Mouse (Mus musculus): Measurements from ENCODE around the gene Asic5. TPM values are rescaled to one million over a fixed set of nuclear protein-coding genes. Genes with fewer than 3 reads are reported as not detected.

Asic5 gene
- total and polyA plus RNA-seq, 2 experiments from 2014 or later = 0.52 TPM; not detected in 1

GRCm38 (mm10) chr3:82029229-82029628, 47.1 kb downstream of the Asic5 start:
- Histone ChIP-seq H3K9ac (replicated peaks; ENCODE audit: low read length) (no peak overlapping the region), H3K9me3 (ENCODE audit: low read length) (no peaks in the 10 kb centered on the region), H3K4me2 (ENCODE audit: low read depth, low read length) (no peak overlapping the region), H3K4me1 (ENCODE audit: insufficient read depth, low read length) (no peaks in the 10 kb centered on the region), H3K27me3 (ENCODE audit: insufficient read depth, low read length) (no peaks in the 10 kb centered on the region), H3K27ac (no peak overlapping the region), H3K36me3 (ENCODE audit: insufficient read depth, low read length) (peaks cover 2% of the 10 kb centered on the region; the same call in 1 of the 2 replicates), H3K4me3 (ENCODE audit: low read length) (no peak overlapping the region)
- DNase-seq (ENCODE audit: low spot score) (peak; percentile 88), ATAC-seq (peak; percentile 83)
- 2% methylated on average over 3 of the region's 3 CpGs for WGBS
- peak; percentile 88 for TF ChIP-seq CTCF (IDR thresholded peaks at IDR 0.05; ENCODE audit: low read depth)

- Histone ChIP-seq H3K27ac (no peak overlapping the region), H3K9me3 (ENCODE audit: low read length) (no peaks in the 10 kb centered on the region), H3K36me3 (ENCODE audit: insufficient read depth, low read length) (peaks cover 7% of the 10 kb centered on the region; the same call in 1 of the 2 replicates), H3K27me3 (ENCODE audit: insufficient read depth, low read length) (no peaks in the 10 kb centered on the region), H3K4me1 (ENCODE audit: insufficient read depth, low read length) (no peaks in the 10 kb centered on the region), H3K9ac (replicated peaks; ENCODE audit: low read length) (no peak overlapping the region), H3K4me3 (ENCODE audit: low read length) (no peak overlapping the region), H3K4me2 (ENCODE audit: low read depth, low read length) (no peak overlapping the region)
- WGBS = 69% methylated on average over 1 of the region's 1 CpGs
- ATAC-seq = no peak
- DNase-seq (ENCODE audit: low spot score) = no peak
- no peak for TF ChIP-seq CTCF (IDR thresholded peaks at IDR 0.05; ENCODE audit: low read depth)
These were observed 48.1 kb downstream of the Asic5 start for GRCm38 (mm10) chr3:82030008-82030748.

- DNase-seq (ENCODE audit: low spot score) = no peak
- H3K9ac ChIP-seq (replicated peaks; ENCODE audit: low read length) = no peak overlapping the region
- no peaks in the 10 kb centered on the region for H3K4me1 ChIP-seq (ENCODE audit: insufficient read depth, low read length)
- no peaks in the 10 kb centered on the region for H3K9me3 ChIP-seq (ENCODE audit: low read length)
- WGBS = 85% methylated on average over 2 of the region's 2 CpGs
- no peaks in the 10 kb centered on the region for H3K27me3 ChIP-seq (ENCODE audit: insufficient read depth, low read length)
- no peak for ATAC-seq
- no peak for TF ChIP-seq CTCF (IDR thresholded peaks at IDR 0.05; ENCODE audit: low read depth)
- peaks cover 12% of the 10 kb centered on the region; the same call in 1 of the 2 replicates for H3K36me3 ChIP-seq (ENCODE audit: insufficient read depth, low read length)
- no peak overlapping the region for H3K27ac ChIP-seq
- H3K4me3 ChIP-seq (ENCODE audit: low read length) = no peak overlapping the region
- no peak overlapping the region for H3K4me2 ChIP-seq (ENCODE audit: low read depth, low read length)
These were observed 54.4 kb downstream of the Asic5 start for GRCm38 (mm10) chr3:82036262-82037044.

- Histone ChIP-seq H3K27me3 (ENCODE audit: insufficient read depth, low read length) (no peaks in the 10 kb centered on the region), H3K4me2 (ENCODE audit: low read depth, low read length) (no peak overlapping the region), H3K36me3 (ENCODE audit: insufficient read depth, low read length) (peaks cover 8% of the 10 kb centered on the region; the same call in 1 of the 2 replicates), H3K9ac (replicated peaks; ENCODE audit: low read length) (no peak overlapping the region), H3K9me3 (ENCODE audit: low read length) (no peaks in the 10 kb centered on the region), H3K27ac (no peak overlapping the region), H3K4me1 (ENCODE audit: insufficient read depth, low read length) (no peaks in the 10 kb centered on the region), H3K4me3 (ENCODE audit: low read length) (no peak overlapping the region)
- ATAC-seq = no peak
- TF ChIP-seq CTCF (IDR thresholded peaks at IDR 0.05; ENCODE audit: low read depth) = no peak
- DNase-seq (ENCODE audit: low spot score) = no peak
- 84% methylated on average over 6 of the region's 6 CpGs for WGBS
These were observed 61.6 kb downstream of the Asic5 start for GRCm38 (mm10) chr3:82043676-82044075.

- no peak for ATAC-seq
- no peak for TF ChIP-seq CTCF (IDR thresholded peaks at IDR 0.05; ENCODE audit: low read depth)
- 92% methylated on average over 5 of the region's 5 CpGs for WGBS
These were observed 62.8 kb downstream of the Asic5 start for GRCm38 (mm10) chr3:82044902-82045301.

GRCm38 (mm10) chr3:82046087-82046486, 64.0 kb downstream of the Asic5 start:
- Histone ChIP-seq H3K36me3 (ENCODE audit: insufficient read depth, low read length) (peaks cover 8% of the 10 kb centered on the region; the same call in 1 of the 2 replicates), H3K27me3 (ENCODE audit: insufficient read depth, low read length) (no peaks in the 10 kb centered on the region), H3K27ac (no peak overlapping the region), H3K4me1 (ENCODE audit: insufficient read depth, low read length) (no peaks in the 10 kb centered on the region), H3K9me3 (ENCODE audit: low read length) (no peaks in the 10 kb centered on the region), H3K4me3 (ENCODE audit: low read length) (no peak overlapping the region), H3K9ac (replicated peaks; ENCODE audit: low read length) (no peak overlapping the region), H3K4me2 (ENCODE audit: low read depth, low read length) (no peak overlapping the region)
- WGBS = 87% methylated on average over 8 of the region's 8 CpGs
- DNase-seq (ENCODE audit: low spot score) (no peak), ATAC-seq (no peak)
- no peak for TF ChIP-seq CTCF (IDR thresholded peaks at IDR 0.05; ENCODE audit: low read depth)

More at GRCm38 (mm10) chr3:82044902-82045301, 62.8 kb downstream of the Asic5 start:
- no peak overlapping the region for H3K27ac ChIP-seq
- no peak for DNase-seq (ENCODE audit: low spot score)
- no peak overlapping the region for H3K9ac ChIP-seq (replicated peaks; ENCODE audit: low read length)
- peaks cover 8% of the 10 kb centered on the region; the same call in 1 of the 2 replicates for H3K36me3 ChIP-seq (ENCODE audit: insufficient read depth, low read length)
- H3K27me3 ChIP-seq (ENCODE audit: insufficient read depth, low read length) = no peaks in the 10 kb centered on the region
- H3K9me3 ChIP-seq (ENCODE audit: low read length) = no peaks in the 10 kb centered on the region
- no peak overlapping the region for H3K4me2 ChIP-seq (ENCODE audit: low read depth, low read length)
- H3K4me1 ChIP-seq (ENCODE audit: insufficient read depth, low read length) = no peaks in the 10 kb centered on the region
- no peak overlapping the region for H3K4me3 ChIP-seq (ENCODE audit: low read length)
